Mouse (Mus musculus): ENCODE results near the gene Ehmt1. TPM values are rescaled to one million over a fixed set of nuclear protein-coding genes. Genes with fewer than 3 reads are reported as not detected.

Gene Ehmt1
- polyA plus RNA-seq, 1 experiment from 2014 or later: 56.0 TPM

DNA sequence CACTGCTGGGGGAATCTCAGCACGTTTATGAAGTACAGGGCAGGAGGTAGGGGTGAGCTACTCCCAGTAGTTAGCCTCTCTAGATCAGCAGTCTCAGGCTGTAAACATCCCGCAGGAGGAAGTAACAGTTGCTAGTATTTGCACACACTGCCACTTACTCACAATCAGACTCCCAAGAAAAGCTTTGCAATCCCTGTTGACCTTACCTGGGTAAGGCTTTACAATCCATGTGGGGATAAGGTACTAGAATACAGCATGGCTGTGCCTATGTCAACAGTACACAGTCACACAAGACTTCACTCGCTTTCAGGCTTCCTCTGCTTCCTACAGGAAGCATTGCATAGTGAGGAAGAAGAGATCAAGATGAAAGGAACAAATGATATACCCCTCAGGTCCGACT is 22.7 kb downstream of the Ehmt1 start:
- Histone ChIP-seq H3K9me3 (ENCODE audit: control insufficient read depth, low read length) (no peaks in the 10 kb centered on the region), H3K4me2 (ENCODE audit: low read depth, low read length) (no peak overlapping the region), H3K36me3 (ENCODE audit: control insufficient read depth, insufficient read depth, low read length) (no peaks in the 10 kb centered on the region), H3K9ac (ENCODE audit: low read depth, low read length) (no peak overlapping the region), H3K4me1 (ENCODE audit: control insufficient read depth, insufficient read depth, low read length) (peaks cover 13% of the 10 kb centered on the region), H3K27me3 (replicated peaks; ENCODE audit: control insufficient read depth, insufficient read depth, low read length) (no peaks in the 10 kb centered on the region), H3K27ac (ENCODE audit: low read length) (no peak overlapping the region), H3K4me3 (ENCODE audit: low read length) (no peak overlapping the region)
- peak; percentile 42; the same call in 1 of the 2 replicates for ATAC-seq
- WGBS: 70% methylated on average over 4 of the region's 4 CpGs

DNA sequence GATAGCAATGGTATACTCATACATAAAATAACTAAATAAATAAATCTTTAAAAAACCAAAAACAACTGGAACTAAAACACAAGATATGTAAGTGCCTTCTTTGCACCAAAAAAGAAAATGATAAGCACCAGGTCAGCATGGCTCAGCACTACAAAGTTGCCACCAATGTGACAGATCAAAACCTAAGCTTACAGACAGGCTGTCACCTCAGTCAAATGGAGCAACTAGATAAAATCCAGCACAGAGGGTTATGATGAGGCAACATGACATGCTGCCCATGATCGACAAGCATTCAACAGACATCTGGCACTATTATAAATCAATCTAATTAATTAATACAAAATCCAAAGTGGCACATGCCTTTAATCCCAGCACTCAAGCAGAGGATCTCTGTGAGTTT is 25.2 kb downstream of the Ehmt1 start:
- ATAC-seq: no peak
- 85% methylated on average over 1 of the region's 1 CpGs for WGBS
- H3K9me3 ChIP-seq (ENCODE audit: control insufficient read depth, low read length): no peaks in the 10 kb centered on the region

DNA sequence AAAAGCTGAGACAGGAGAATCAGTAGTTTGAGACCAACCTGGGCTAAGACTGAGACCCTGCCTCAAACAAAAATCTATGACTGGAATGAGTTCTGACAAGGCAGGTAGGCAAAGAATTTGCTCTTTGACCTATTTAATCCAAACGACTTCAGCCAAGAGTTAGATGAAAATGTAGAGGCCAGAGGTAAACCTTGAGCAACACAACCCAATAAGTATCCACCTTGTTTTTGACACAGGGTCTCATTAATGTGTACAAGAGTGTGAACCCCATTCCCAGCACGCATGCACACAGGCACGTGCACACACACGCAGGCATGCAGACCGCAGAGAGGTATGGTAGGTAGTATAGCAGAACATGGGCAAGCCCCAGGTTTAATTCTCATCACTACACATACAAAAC is 27.1 kb downstream of the Ehmt1 start:
- WGBS: 78% methylated on average over 5 of the region's 5 CpGs
- no peak overlapping the region for H3K9ac ChIP-seq (ENCODE audit: low read depth, low read length)

More for the DNA sequence above, 25.2 kb downstream of the Ehmt1 start:
- H3K4me2 ChIP-seq (ENCODE audit: low read depth, low read length): no peak overlapping the region
- no peak overlapping the region for H3K4me3 ChIP-seq (ENCODE audit: low read length)
- H3K27ac ChIP-seq (ENCODE audit: low read length): no peak overlapping the region
- H3K9ac ChIP-seq (ENCODE audit: low read depth, low read length): no peak overlapping the region
- H3K4me1 ChIP-seq (ENCODE audit: control insufficient read depth, insufficient read depth, low read length): peaks cover 5% of the 10 kb centered on the region
- no peaks in the 10 kb centered on the region for H3K27me3 ChIP-seq (replicated peaks; ENCODE audit: control insufficient read depth, insufficient read depth, low read length)
- no peaks in the 10 kb centered on the region for H3K36me3 ChIP-seq (ENCODE audit: control insufficient read depth, insufficient read depth, low read length)

DNA sequence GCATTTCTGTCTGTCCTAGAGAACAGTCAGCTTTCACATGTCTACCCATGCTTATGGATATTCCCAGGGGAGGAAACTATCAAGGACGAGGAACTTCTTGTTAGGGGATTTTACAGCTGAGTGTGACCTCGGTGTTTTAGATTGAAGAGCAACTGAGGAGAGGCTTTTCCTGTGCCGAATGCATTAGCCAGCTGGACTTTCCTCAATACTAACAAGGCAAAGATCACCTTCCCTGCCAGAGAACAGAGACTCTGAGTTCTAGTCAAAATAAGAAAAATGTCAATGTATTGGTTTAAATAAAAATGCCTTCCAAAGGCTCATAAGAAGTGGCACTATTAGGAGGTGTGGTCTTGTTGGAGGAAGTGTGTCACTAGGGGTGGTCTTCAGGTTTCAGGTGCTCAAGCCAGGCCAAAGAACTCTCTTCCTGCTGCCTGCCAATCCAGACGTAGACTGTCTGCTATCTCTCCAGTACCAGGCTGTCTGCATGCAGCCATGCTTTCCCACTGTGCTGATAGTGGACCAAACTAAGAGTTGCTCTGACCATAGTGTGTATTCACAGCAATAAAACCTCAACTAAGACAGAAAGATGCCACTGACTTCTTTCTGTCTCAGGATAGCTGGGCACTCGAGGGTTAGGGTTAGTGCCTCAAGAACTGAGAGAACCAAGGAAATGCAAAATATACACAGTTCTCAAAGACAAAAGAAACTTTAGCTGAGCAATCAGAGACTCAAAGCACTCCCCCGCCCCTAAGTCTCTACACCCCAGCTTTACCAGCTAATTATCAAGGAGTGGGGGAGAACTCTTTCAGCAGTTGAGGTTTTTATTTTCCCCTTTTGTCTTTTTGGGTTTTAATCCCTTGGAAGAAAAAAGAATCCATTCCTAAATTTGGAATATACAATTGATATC is 28.6 kb downstream of the Ehmt1 start:
- Histone ChIP-seq H3K36me3 (ENCODE audit: control insufficient read depth, insufficient read depth, low read length) (peaks cover 5% of the 10 kb centered on the region; the same call in 1 of the 2 replicates), H3K27ac (ENCODE audit: low read length) (no peak overlapping the region), H3K9me3 (ENCODE audit: control insufficient read depth, low read length) (no peaks in the 10 kb centered on the region), H3K4me2 (ENCODE audit: low read depth, low read length) (no peak overlapping the region), H3K9ac (ENCODE audit: low read depth, low read length) (no peak overlapping the region), H3K4me1 (ENCODE audit: control insufficient read depth, insufficient read depth, low read length) (no peaks in the 10 kb centered on the region; the same call in 1 of the 2 replicates), H3K27me3 (replicated peaks; ENCODE audit: control insufficient read depth, insufficient read depth, low read length) (no peaks in the 10 kb centered on the region), H3K4me3 (ENCODE audit: low read length) (no peak overlapping the region)
- no peak for ATAC-seq
- WGBS: 72% methylated on average over 6 of the region's 6 CpGs

More for the DNA sequence above, 27.1 kb downstream of the Ehmt1 start:
- H3K4me2 ChIP-seq (ENCODE audit: low read depth, low read length): no peak overlapping the region
- H3K4me3 ChIP-seq (ENCODE audit: low read length): no peak overlapping the region
- ATAC-seq: no peak
- H3K9me3 ChIP-seq (ENCODE audit: control insufficient read depth, low read length): no peaks in the 10 kb centered on the region
- H3K36me3 ChIP-seq (ENCODE audit: control insufficient read depth, insufficient read depth, low read length): no peaks in the 10 kb centered on the region
- peaks cover 5% of the 10 kb centered on the region for H3K4me1 ChIP-seq (ENCODE audit: control insufficient read depth, insufficient read depth, low read length)
- H3K27me3 ChIP-seq (replicated peaks; ENCODE audit: control insufficient read depth, insufficient read depth, low read length): no peaks in the 10 kb centered on the region
- no peak overlapping the region for H3K27ac ChIP-seq (ENCODE audit: low read length)

DNA sequence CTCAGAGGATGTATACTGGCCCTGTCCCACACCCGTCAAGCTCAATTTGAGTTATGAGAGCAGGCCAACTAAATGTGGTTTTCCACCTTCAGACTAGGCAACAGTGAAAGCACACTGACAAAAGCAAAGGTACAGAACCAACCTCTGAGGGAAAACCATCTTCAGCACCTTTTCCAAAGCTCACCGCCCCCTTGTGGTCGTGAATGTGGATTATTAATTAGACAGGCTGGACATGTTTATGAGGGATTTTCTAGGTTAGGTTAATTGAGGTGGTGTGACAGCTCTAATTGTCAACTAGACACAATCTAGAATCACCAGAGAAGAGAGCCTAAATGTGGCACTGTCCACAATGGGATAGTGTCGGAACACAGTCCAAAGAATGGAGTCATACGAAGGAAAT is 30.5 kb downstream of the Ehmt1 start:
- no peak overlapping the region for H3K4me3 ChIP-seq (ENCODE audit: low read length)
- H3K9me3 ChIP-seq (ENCODE audit: control insufficient read depth, low read length): no peaks in the 10 kb centered on the region
- H3K4me1 ChIP-seq (ENCODE audit: control insufficient read depth, insufficient read depth, low read length): no peaks in the 10 kb centered on the region; the same call in 1 of the 2 replicates
- peaks cover 12% of the 10 kb centered on the region; the same call in 1 of the 2 replicates for H3K36me3 ChIP-seq (ENCODE audit: control insufficient read depth, insufficient read depth, low read length)
- H3K27me3 ChIP-seq (replicated peaks; ENCODE audit: control insufficient read depth, insufficient read depth, low read length): no peaks in the 10 kb centered on the region
- no peak overlapping the region for H3K27ac ChIP-seq (ENCODE audit: low read length)
- H3K9ac ChIP-seq (ENCODE audit: low read depth, low read length): no peak overlapping the region
- ATAC-seq: no peak
- whole genome bisulfite sequencing: 85% methylated on average over 5 of the region's 5 CpGs
- H3K4me2 ChIP-seq (ENCODE audit: low read depth, low read length): no peak overlapping the region

DNA sequence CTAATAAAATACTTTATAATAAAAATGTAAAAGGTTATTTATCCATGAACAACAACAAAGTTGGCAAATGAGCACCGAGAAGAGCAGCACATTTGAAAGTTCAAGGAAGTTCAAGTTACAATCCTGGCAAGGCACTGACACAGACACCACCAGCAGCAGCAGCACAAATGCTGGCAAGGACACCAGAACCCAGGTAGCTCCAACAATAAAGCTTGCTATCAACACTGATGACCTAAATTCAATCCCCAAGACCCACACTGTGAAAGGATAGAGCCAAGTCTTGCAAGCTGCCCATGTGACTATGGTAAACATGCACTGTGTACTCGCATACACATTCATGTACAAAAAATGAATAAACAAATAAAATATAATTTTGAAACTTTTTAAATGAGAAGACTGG is 38.7 kb downstream of the Ehmt1 start:
- no peak for ATAC-seq
- Histone ChIP-seq H3K9ac (ENCODE audit: low read depth, low read length) (no peak overlapping the region), H3K27me3 (replicated peaks; ENCODE audit: control insufficient read depth, insufficient read depth, low read length) (no peaks in the 10 kb centered on the region), H3K36me3 (ENCODE audit: control insufficient read depth, insufficient read depth, low read length) (peaks cover 8% of the 10 kb centered on the region; the same call in 1 of the 2 replicates), H3K4me3 (ENCODE audit: low read length) (no peak overlapping the region), H3K4me2 (ENCODE audit: low read depth, low read length) (no peak overlapping the region), H3K9me3 (ENCODE audit: control insufficient read depth, low read length) (no peaks in the 10 kb centered on the region), H3K4me1 (ENCODE audit: control insufficient read depth, insufficient read depth, low read length) (no peaks in the 10 kb centered on the region), H3K27ac (ENCODE audit: low read length) (no peak overlapping the region)
- whole genome bisulfite sequencing: 87% methylated on average over 2 of the region's 2 CpGs

DNA sequence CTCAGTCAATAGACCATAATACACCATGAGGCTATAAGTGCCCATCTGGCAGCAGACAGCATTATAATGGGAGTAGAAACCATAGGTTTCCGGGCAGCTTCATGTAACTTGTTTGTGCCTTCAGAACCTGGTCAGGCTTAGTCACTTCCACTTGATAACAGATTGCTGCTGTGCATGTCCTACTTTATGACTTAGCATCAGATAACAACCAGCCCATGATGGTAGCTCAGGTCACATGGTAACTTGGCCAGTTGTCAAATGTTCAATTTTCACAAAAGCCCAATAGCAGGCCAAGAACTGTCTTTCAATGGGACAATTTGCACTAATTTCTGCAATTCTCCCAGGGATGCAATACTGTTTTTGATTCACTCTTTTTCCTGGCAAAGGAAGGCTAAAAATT is 48.5 kb downstream of the Ehmt1 start:
- 83% methylated on average over 1 of the region's 1 CpGs for WGBS
- peak; percentile 50; the same call in 1 of the 2 replicates for ATAC-seq
- no peak overlapping the region for H3K9ac ChIP-seq (ENCODE audit: low read depth, low read length)
- H3K36me3 ChIP-seq (ENCODE audit: control insufficient read depth, insufficient read depth, low read length): no peaks in the 10 kb centered on the region
- H3K4me1 ChIP-seq (ENCODE audit: control insufficient read depth, insufficient read depth, low read length): no peaks in the 10 kb centered on the region
- H3K4me3 ChIP-seq (ENCODE audit: low read length): no peak overlapping the region
- no peak overlapping the region for H3K4me2 ChIP-seq (ENCODE audit: low read depth, low read length)
- H3K9me3 ChIP-seq (ENCODE audit: control insufficient read depth, low read length): no peaks in the 10 kb centered on the region
- 0 out of 2 replicates have a peak overlapping the region, but pooled peaks have one; percentile 13 for H3K27ac ChIP-seq (ENCODE audit: low read length)
- no peaks in the 10 kb centered on the region for H3K27me3 ChIP-seq (replicated peaks; ENCODE audit: control insufficient read depth, insufficient read depth, low read length)

DNA sequence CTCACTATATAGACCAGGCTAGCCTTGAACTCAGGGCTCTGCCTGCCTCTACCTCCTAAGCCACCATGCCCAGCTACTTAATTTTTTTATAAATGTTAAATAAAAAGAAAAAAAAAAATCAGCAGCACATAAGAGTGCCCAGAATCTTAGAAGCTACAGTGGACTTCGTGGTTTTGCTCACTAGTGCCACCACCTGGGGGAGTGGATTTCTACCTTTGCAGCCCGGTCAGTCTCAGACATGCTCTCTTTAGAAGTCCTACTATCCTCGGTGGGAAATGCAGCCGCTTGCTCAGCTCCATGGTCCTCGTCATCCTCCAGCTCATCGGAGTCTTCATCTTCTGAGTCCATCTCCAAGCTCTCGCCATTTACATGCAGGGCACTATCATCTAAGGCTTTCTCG is 56.4 kb downstream of the Ehmt1 start:
- no peak overlapping the region for H3K9ac ChIP-seq (ENCODE audit: low read depth, low read length)
- no peaks in the 10 kb centered on the region for H3K4me1 ChIP-seq (ENCODE audit: control insufficient read depth, insufficient read depth, low read length)
- ATAC-seq: no peak
- no peak overlapping the region for H3K27ac ChIP-seq (ENCODE audit: low read length)
- no peak overlapping the region for H3K4me3 ChIP-seq (ENCODE audit: low read length)
- H3K4me2 ChIP-seq (ENCODE audit: low read depth, low read length): no peak overlapping the region
- no peaks in the 10 kb centered on the region for H3K27me3 ChIP-seq (replicated peaks; ENCODE audit: control insufficient read depth, insufficient read depth, low read length)
- WGBS: 85% methylated on average over 8 of the region's 8 CpGs
- no peaks in the 10 kb centered on the region for H3K9me3 ChIP-seq (ENCODE audit: control insufficient read depth, low read length)
- H3K36me3 ChIP-seq (ENCODE audit: control insufficient read depth, insufficient read depth, low read length): peaks cover 5% of the 10 kb centered on the region

DNA sequence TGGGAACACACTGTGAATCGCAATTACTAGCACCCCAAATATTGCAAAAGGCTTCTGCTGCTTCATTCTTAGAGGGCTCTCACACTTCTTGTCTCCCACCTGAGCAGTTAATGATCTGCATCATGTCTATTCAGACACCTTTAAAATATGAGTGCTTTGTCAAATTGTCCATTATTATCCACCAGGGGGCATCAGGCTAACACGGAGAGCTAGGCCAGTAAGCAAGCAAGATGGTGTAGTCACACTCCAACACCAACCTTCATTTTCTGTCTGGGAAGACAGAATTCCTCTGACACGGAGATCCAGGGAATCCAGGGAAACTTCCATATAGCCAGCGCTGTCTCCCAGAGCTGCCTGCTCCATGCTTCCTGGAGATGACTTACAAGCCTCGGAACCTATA is 67.0 kb downstream of the Ehmt1 start:
- Histone ChIP-seq H3K27me3 (replicated peaks; ENCODE audit: control insufficient read depth, insufficient read depth, low read length) (no peaks in the 10 kb centered on the region), H3K4me3 (ENCODE audit: low read length) (no peak overlapping the region), H3K4me2 (ENCODE audit: low read depth, low read length) (no peak overlapping the region), H3K4me1 (ENCODE audit: control insufficient read depth, insufficient read depth, low read length) (no peaks in the 10 kb centered on the region), H3K9ac (ENCODE audit: low read depth, low read length) (no peak overlapping the region), H3K27ac (ENCODE audit: low read length) (no peak overlapping the region), H3K36me3 (ENCODE audit: control insufficient read depth, insufficient read depth, low read length) (peaks cover 16% of the 10 kb centered on the region), H3K9me3 (ENCODE audit: control insufficient read depth, low read length) (no peaks in the 10 kb centered on the region)
- WGBS: 74% methylated on average over 5 of the region's 5 CpGs
- no peak for ATAC-seq

Data from intestine, embryonic 16.5 days (tissue).